Mouse (Mus musculus): ENCODE data around the gene Sco1. TPM values are rescaled to one million over a fixed set of nuclear protein-coding genes. Genes with fewer than 3 reads are reported as not detected.

The Sco1 gene
- polyA plus RNA-seq, 1 experiment from 2014 or later, result 12.4 TPM

DNA sequence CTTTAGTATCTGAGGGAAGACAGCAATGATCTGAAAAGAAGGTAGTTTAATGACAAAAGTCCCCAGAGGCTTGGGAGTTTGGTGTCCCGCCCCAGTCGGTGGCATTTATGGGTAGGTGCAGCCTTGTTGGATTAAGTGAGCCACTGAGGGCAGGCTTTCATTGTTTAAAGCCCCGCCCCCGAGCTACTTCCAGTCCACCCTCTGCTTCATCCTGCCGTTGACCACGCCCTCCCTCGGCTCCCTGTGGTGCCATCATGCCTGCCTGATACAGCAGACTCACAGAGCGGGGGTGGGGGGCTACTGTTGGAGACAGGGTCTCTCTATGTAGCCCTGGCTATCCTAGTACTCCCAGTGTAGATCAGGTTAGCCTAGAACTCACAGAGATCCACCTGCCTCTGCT is 9.5 kb upstream of the Sco1 start:
- no peak for DNase-seq (ENCODE audit: low spot score)

DNA sequence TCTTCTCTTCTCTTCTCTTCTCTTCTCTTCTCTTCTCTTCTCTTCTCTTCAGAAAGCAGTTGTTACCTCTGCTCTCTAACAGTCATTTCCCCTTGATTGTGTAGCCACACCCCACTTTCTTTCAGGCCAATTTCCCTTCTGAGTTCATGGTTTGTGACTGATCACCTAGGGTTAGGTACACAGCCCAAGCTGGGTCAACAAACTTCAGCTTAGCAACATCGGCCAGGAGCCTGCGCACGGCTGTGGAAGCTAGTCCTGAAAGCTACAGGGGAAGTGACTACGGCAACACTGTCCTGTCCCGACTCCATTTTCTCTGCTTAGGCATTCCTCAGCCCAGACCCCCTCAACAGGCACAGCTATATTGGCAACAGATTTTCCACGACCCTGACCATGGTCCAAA is 7.5 kb upstream of the Sco1 start:
- DNase-seq (ENCODE audit: low spot score), result no peak

DNA sequence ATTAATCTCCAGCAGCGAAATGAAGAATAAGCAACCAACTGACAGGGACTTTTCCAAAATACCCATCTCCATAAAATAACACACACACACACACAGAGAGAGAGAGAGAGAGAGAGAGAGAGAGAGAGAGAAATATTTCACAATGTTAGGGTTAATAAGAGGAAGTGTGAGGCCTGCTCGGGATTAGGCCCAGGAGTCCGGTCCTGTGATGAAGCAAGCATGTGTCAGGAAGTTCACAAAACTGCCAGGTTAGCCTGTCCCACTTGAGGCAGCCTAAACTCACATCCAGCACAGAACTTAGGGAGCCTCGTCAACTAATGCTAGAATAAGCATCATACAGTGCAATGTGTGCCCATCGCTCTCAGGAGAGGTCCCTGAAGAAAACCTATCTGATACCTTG is 5.3 kb upstream of the Sco1 start:
- no peak for DNase-seq (ENCODE audit: low spot score)

DNA sequence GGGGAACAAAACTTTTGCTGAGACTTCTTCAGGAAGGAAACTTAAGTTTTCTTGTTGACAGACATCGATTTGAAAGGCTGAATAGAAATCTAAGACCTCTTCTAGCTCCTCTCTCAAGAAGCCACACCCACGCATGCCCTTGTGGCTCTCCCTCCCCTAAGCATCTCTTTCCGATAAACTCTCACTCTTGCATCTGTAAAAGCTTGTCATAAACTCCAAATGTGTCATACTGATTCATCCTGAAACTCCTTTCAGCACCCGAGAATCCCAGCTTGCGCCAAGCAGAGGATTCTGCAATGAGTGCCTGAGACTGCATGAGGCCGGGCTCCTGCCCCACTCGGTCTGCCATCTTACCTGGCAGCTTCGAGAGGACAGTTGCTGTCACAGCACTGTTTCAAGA is 4.0 kb upstream of the Sco1 start:
- DNase-seq (ENCODE audit: low spot score), result no peak

DNA sequence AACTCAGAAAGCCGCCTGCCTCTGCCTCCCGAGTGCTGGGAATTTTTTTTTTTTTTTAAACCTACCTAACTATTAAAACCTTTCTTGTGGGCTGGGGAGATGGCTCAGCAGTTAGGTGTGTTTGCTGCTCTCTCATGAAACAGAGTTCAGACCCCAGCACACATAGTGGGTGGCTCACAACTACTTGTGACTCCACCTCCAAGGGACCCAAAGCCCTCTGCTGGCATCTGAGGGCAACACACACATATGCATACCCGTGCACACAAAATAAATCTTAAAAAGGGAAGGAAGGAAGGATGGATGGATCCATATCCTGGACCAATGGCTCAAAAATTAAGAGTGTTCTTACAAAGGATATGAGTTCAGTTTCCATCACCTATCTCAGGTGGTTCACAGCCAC is 3.2 kb upstream of the Sco1 start:
- DNase-seq (ENCODE audit: low spot score), result no peak

DNA sequence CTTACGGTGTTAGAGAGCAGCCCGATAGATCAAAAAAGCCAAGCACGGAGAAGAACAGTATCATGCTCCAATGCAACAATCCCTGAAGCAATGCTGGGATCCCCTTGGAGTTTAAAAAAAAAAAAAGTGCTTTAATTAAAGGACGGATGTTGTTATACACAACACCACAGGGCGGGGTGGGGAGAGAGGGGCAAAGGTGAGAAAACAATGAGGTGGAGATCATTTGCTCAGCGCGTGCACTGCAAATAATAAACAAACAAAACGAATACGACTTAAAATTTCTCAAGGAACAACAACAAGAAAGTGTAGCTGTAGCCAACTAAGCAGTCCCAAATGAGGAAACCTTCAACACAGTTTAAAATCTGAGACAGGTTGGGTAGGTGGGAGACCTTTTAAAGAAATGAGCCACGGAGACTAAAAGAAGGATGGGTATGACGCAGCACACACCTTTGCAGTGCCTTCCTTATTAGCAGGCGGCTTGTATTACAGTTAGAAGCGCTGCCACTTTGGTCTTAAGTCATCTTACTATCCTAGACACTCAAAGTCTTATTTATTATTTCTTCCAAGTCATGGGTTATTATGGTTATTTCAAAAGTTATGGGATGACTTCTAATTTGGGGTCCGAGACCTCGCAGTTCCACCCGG is 672 bp upstream of the Sco1 start:
- DNase-seq (ENCODE audit: low spot score), result no peak

DNA sequence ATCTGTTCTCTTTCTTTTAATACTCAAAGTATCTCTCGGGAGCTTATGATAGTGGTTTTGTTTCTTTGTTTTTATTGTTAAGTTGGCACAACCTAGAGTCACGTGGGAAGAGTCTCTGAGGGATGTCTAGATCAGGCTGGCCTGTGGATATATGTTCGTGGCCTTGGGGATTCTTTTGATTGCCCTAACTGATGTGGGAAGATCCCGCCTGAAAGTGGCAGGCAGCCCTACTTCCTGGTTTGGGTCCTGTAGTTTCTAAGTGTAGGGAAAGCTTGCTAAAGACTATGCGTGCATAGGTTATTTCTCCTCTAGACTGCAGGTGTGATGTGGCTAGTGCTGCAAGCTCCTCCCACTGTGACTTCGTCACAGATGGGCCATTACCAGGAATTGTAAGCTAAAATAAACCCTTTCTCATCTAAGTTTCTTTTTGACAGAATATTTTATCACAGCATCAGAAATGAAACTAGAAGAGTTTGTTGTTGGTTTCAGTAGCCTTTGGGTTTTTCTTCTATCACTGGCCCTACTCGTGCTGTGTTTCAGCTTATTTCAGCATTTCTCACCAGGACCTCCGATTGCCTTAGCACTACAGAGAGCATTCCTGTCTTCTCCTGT is 2.4 kb downstream of the Sco1 start:
- no peak for DNase-seq (ENCODE audit: low spot score)

DNA sequence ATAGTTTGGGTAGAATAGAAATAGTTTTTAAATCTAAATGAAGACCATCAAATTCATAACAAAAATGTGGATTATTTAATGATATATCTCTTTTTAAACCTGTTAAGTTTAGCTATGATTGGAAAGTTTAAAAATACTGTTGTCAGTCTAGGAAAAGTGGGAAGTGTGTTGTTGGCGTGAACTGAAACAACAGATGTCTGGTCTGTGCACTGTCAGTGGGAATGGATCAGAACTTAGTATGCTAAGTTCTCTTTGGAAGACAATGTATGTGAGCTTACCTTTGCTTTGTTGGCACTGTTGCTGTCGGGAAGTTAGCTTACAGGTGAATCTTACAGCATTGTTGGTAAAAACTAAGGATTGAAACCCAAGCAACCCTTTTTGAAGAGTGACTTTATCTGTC is 8.8 kb downstream of the Sco1 start:
- DNase-seq (ENCODE audit: low spot score), result no peak

DNA sequence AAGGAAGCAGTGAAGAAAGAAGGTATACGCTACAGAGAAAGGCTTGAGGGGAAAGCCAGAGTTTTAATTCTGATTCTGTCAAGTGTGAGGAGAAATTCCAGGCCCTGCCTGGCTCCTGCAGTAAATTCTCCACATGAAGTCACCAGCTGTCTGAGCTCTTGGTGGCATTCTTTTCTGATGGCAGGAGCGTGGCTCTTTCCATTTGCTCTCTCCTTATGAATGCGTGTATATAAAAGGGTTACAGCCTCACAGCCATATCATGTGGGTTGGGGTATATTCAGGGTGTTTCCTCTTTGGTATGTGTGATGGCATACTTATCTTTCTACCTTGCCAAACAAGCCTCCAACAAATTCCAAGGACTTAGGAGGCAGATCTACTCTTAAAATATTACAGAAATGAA is 10.3 kb downstream of the Sco1 start:
- DNase-seq (ENCODE audit: low spot score), result no peak

DNA sequence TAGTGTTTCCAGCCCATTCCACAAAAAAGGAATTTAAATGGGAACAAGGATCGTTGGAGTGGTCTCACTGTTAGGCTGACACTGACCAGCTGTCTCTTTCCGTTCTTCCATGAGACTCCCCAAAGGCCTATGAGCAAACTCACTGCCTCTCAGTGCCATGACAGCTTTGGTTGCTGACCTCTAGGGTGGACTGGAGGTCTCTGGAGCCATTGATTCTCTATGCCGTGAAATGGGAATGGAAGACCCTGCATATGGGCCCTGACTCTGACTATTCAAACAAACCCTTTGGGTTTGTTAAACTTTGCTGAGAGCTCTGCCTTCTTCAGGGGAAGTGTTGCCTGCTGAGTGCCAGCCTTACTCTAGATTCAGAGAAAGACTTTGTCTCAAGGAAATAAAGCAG is 15.3 kb downstream of the Sco1 start:
- DNase-seq (ENCODE audit: low spot score), result no peak

DNA sequence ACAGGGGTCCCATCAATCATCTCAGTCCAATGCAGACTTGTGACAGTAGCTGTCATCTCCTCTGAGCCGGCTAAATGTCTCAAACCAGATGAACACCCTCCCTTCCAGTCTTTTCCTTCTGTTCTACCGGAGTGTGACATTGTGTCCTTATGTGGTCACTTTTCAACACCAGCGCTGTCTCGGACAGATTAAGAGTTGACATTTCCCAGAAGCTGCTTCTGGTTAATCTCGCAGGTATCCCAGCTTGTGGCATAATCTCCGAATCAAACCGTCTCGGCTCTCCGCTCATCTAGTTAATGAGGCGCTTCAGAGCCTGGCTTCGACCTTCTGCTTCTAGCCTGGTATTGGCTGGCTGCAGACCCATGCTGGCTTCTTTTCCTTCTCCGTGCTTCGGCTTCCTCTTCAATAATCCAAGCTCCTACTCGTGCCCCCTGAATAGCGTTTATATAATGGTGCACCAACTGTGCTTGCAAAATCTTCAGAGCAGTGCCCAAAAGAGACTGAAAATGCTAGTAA is 20.2 kb downstream of the Sco1 start:
- no peak for DNase-seq (ENCODE audit: low spot score)

DNA sequence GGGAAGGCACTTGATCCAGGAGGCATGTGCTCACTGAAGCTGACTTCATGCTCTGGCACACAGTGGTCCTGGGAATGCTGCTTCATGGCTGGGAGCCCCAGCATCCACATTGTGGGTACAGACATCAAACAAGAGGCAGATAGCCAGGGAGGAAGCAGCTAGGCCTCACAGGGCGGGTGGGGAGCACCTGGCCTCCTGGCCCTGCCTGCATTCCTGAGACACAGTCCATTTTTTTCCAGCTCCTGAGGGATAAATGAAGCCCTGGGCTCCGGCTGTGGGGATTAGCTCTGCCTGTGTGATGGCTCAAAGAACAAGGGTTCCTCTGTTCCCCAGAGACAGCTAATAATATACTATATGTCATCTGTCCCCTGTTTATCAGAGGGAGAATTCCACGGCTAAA is 22.6 kb downstream of the Sco1 start:
- DNase-seq (ENCODE audit: low spot score), result no peak

DNA sequence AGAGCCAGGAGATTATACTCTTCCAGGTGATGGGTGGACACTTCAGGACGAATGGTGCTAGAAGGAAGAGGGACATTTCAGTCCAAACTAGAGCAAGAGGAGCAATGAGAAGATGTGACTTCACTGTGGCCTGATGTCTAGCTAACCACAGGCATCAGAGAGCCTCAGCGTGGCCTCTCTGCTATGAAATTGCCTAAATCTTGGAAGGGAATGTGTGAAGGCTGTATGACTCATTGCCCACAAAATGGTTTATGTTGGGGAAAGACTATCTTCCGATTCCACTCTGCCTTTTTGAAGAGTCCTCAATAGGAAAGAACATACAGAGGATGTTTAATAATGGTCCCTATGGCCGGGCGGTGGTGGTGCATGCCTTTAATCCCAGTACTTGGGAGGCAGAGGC is 24.3 kb downstream of the Sco1 start:
- no peak for DNase-seq (ENCODE audit: low spot score)

DNA sequence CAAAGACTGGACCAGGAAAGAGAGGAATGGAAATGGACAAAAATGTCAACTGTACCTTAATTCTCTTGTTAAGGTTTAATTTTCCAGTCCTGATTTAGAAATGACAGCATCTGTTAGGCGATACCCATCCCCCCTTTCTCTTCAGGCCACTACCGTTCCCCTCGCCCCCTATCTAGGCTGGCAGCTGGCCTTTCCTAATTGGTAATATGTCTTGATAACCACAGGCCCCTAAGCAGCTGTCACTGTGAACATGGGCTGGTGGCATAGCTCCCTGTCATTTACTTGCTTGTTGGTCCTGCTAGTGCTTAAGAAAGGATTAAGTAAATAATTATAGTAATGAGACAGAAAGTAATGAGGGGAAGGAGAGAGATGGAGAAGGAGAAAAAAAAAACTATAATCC is 25.0 kb downstream of the Sco1 start:
- no peak for DNase-seq (ENCODE audit: low spot score)

DNA sequence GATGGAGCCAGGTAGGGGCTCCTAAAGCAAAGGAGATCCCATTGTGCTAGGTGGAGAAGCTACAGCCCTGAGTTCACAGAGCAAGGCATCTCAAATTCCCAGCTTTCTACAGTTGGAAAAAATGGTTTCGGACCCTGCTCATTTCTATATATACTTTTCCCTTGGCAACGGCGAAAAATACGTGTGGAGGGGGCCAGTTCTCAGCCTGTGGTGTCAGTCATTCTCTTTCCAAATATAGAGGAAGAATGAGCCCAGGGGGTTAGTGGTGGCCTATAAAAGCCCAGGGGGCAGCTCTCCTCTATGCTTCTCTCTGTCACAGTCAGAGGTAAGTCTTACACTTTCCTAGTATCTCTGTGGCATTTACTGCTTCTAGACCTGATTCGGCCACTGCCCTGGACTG is 25.5 kb downstream of the Sco1 start, which contains the start of gene Myh3:
Gene Myh3 (plus strand): TSS at position 301 of the 400 bp plus-strand sequence.
- no peak for DNase-seq (ENCODE audit: low spot score)

DNA sequence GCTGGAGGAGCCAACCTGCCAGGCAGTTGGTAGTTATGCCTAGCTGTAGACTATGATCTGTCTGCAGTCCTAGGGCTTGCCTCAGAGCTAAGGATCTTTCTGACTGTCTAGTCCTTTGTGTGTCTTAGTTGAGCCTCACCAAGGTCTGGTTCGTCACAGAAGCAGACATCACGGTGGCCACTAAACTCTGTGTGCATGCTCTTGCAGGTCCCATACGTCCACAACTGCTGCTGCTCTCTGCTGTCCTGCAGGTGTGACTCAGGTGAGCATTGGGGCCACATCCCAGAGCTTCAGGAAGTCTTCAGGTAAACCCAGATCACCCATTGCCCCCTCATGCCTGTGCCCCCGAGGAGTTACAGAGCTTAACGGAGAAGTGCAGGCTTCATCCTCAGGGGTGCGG is 26.4 kb downstream of the Sco1 start:
- DNase-seq (ENCODE audit: low spot score), result no peak

DNA sequence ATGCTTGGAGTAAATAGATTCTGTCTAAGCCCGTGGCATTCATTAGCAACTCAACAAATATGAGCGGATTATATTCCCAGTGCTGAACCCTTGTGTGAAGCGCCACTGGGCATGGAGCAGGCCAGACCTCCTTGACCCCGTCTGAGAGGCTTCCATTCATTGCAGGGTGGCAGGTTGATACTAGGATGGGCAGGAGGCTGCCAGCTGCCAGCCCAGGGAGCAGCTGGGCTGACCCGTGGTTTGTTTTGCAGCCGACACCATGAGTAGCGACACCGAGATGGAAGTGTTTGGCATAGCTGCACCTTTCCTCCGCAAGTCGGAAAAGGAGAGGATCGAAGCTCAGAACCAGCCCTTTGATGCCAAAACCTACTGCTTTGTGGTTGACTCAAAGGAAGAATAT is 27.3 kb downstream of the Sco1 start:
- no peak for DNase-seq (ENCODE audit: low spot score)

DNA sequence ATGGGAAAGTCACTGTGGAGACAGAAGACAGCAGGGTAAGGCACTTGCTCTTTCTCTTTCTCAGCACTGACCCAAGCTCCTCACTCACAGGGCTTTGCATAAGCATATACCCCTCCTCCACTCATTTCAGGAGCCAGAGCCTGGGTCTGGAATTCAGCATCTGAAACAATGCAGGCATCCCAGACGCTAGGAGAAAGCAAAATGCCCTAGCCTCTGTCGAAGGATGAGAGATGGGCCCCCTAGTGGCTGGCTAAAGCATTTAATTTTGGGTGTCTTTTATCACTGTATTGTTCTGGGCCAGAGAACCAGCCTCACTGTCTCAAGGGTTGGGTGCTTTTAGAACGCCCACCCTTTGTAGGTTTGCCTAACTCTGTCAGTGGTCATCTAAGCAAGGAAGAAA is 27.7 kb downstream of the Sco1 start:
- peak; percentile 37 for DNase-seq (ENCODE audit: low spot score)

DNA sequence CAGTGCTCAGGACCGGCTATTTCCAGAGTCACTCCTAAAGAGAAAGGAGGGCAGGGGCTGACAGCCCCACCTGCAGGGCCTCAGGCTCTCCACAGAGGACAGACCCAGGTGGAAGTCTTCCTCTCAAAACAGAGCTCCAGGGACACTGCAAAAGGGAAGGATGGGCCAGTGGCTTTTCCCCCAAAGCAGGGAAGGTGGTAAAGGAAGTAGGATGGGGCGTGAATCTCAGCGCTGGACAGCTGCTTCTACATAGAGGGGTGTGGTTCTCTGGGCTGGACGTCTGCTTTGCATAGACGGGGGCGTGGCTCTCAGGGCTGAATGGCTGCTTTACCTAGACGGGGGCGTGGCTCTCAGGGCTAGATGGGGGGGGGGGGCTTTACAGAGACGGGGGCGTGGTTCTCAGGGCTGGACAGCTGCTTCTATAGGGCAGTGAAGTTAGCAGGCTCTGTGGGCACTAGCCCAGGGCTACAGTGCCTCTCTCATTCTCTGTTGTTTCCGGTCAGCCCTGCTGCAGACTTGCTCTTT is 28.7 kb downstream of the Sco1 start:
- no peak for DNase-seq (ENCODE audit: low spot score)

DNA sequence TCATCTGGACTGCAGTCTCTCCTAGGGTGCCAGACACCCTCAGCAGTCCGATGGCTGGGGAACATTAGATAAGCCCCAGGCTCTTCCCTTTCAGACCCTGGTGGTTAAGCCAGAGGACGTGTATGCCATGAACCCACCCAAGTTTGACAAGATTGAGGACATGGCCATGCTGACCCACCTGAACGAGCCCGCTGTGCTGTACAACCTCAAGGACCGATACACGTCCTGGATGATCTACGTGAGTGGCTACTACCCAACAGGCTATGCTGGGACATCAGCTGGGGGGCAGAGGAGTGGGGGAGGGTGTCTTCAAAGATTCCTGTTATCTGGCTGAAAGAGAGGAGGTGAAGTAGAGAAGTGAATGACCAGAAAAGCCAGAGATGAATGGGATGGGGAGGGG is 29.7 kb downstream of the Sco1 start:
- no peak for DNase-seq (ENCODE audit: low spot score)

DNA sequence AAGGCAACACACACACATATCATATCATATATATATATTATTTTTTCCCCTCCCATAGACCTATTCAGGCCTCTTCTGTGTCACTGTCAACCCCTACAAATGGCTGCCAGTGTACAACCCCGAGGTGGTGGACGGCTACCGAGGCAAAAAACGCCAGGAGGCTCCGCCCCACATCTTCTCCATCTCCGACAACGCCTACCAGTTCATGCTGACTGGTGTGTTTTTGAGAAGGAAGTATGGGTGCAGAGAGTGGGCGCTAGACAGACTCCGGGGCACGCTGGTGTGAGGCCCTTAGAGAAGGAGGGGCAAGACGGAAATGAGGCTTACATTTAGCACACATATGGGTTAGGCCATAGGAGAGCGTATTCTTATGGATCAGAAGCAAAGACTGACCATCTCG is 30.3 kb downstream of the Sco1 start:
- no peak for DNase-seq (ENCODE audit: low spot score)

DNA sequence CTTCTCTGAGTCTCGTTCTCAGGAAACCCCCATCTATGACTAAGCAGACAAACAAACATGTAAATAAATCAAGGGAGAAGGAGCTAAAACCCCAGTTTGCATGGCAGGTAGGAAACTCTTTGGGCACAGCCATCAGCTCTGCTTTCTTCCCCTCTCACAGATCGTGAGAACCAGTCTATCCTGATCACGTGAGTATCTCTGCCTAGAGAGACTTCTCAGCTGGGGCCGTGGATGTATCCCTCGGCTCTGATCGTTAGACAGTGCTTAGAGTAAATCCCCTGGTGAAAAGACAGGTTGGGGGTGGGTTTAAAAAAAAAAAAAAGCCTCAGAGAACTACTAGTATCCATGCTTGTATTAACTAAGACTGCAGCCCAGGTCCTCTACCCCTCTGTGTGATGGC is 30.8 kb downstream of the Sco1 start:
- DNase-seq (ENCODE audit: low spot score), result no peak

DNA sequence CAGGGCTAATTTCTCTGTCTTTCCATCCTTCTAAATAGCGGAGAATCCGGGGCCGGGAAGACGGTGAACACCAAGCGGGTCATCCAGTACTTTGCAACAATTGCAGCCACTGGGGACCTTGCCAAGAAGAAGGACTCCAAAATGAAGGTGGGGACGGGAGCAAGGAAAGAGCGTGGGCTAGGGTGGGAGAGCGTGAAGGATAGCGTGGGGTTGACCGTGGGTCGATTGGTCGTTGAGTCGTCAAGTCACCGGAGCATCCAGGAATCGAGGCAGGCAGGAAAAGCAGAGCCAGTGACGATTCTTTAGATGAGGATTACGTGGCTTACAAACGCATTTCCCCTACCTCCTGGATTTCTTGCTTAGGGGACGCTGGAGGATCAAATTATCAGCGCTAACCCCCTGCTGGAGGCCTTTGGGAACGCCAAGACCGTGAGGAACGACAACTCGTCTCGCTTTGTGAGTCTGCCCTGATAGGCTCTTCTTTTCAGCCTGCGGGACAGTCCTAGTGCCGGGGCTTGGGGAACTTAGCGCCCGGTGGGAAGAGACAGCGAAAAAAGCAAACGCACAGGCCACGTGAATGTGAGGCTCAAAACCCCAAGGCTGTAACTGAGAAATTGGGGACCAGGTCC is 31.4 kb downstream of the Sco1 start:
- DNase-seq (ENCODE audit: low spot score), result no peak
